Mouse (Mus musculus) bone marrow, adult 2 months (tissue): ENCODE measurements around the gene Gm26897. TPM values are rescaled to one million over a fixed set of nuclear protein-coding genes. Genes with fewer than 3 reads are reported as not detected.

ENCODE experiments used
- H3K27ac ChIP-seq: fragments of 200-500 bp; 2 replicates; pipeline ENCODE4 v1.5.1; 2012; ENCODE audit warnings: low read depth, mild to moderate bottlenecking, control low read depth, inconsistent platforms, low read length; ENCODE audit not compliant: control insufficient read depth, poor library complexity, insufficient read depth
- H3K4me1 ChIP-seq: fragments of 200-500 bp; 2 replicates; pipeline ENCODE4 v1.6.1; 2011; ENCODE audit warnings: low read length; ENCODE audit not compliant: control insufficient read depth, insufficient read depth
- H3K4me3 ChIP-seq: fragments of 200-500 bp; replicated peaks from 2 replicates; pipeline ENCODE3; 2011; ENCODE audit warnings: mild to moderate bottlenecking, low read depth, low read length, control low read depth; ENCODE audit not compliant: control insufficient read depth
- CTCF ChIP-seq: fragments of 200-500 bp; IDR thresholded peaks from 2 replicates; pipeline ENCODE4 v1.5.1; 2011; ENCODE audit warnings: low read length, control low read depth; ENCODE audit not compliant: control insufficient read depth, insufficient read depth
- POLR2A ChIP-seq: fragments of 200-500 bp; IDR thresholded peaks from 2 replicates; pipeline ENCODE4 v1.6.1; 2011; ENCODE audit warnings: low read depth, mild to moderate bottlenecking, control low read depth, low read length, borderline replicate concordance; ENCODE audit not compliant: control insufficient read depth
- WGBS: fragments of 180-500 bp; shearing (Covaris S2); methylation state at CpG from one replicate; pipeline ENCODE4 v1.1.7; 2018; 5-methylcytosine and 5-hydroxymethylcytosine counted together
- polyA plus RNA-seq: library from polyadenylated mRNA; stranded (reverse); fragments of >200 nt; gene quantifications from 2 replicates; pipeline ENCODE4 v1.2.4, GENCODE M21; 2011; ENCODE audit warnings: low replicate concordance; ENCODE audit not compliant: missing spikeins, insufficient read depth, insufficient read length

The Gm26897 gene
- polyA plus RNA-seq = not detected in 2 replicates

DNA sequence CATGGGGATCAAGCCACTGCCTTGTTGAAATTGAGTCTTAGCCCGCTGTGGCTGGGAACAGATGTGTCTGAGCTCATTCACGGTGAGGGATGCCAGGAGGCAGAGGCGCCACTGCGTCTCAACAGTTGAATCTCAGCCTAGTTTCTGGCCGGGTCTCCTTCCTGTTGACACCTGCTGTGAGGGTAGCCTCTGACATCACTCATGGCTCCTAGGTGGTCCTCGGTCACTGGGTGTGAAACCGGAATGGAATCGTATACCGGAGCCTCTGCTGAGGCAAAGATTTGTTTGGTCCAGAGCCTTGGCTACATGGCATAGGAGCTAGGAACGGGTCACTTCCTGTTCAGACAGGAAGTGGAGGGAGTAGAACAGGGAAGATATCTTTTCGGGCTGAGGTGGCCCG, at the start of gene Gm26897:
Gene Gm26897 (plus strand): TSS at position 74 of the 400 bp plus-strand sequence.
- Histone ChIP-seq H3K4me3 (no peak within 1 kb of the TSS), H3K27ac (no peak within 1 kb of the TSS), H3K4me1 (no peaks in the 10 kb centered on the region; the same call in 1 of the 2 replicates)
- WGBS = 68% methylated on average over 12 of the region's 12 CpGs
- no peak for TF ChIP-seq CTCF

DNA sequence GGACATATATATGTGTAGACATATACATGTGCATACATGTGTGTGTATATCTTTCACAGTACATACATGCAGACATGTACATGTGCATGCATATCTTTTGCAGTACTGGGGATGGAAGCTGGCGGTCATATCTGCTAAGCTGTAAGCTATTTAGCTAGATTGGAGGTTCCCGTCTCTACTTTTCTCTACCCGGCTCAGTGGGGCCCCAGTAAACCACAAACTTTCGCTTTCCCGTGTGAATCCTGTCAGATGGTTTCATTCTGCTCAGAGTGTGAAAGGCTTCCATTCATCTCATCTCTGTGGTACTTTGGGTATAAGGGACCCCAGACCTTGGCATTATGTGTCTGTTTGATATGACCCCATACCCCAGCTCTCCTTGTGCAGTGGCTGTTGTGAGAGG, 46.4 kb upstream of the Gm26897 start:
- WGBS = 4% methylated on average over 5 of the region's 5 CpGs
- TF ChIP-seq CTCF (no peak), POLR2A (no peak)
- no peak overlapping the region for H3K27ac ChIP-seq
- H3K4me1 ChIP-seq = no peaks in the 10 kb centered on the region
- H3K4me3 ChIP-seq = no peak overlapping the region

DNA sequence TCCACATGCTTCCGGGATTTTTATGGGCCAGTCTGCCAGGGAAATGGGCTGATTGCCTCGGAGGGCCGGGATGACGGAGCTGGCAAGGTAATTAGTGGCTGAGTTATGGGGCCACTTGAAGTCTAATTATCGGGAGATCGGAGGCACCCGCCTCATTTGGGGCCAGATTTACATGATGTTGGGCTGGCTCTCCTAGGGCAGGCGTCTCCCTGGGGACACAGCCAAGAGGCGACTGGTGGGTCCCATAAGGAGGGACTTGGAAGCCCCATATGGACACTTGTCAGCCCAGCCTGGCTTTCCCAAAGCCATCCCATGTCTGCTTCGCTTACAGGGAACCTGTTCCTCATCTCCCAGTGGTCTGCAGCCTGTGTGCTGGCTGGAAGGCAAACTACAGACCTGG, 45.1 kb upstream of the Gm26897 start:
- no peak for TF ChIP-seq POLR2A
- no peak for TF ChIP-seq CTCF
- no peaks in the 10 kb centered on the region for H3K4me1 ChIP-seq
- no peak overlapping the region for H3K4me3 ChIP-seq
- no peak overlapping the region for H3K27ac ChIP-seq
- 78% methylated on average over 10 of the region's 10 CpGs for WGBS

DNA sequence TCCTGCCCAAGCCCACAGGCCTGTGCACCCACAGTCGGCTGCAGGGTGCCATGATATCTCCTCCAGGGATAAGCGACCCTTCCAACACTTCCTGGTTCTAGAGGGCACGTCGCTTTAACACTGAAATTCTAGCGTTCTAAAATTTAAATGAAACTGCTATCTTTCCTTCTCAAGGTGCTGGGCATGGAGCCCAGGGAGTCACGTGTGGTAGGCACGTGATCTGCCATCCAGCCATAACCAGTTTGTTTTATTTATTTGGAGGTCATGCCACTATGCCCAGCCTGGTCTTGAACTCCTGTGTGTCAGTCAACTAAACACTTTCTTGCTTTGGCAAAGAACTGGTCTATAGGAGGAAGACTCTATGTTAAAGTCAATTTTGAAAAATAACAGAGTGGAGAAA, 35.7 kb upstream of the Gm26897 start:
- H3K4me3 ChIP-seq = no peak overlapping the region
- no peak for TF ChIP-seq POLR2A
- no peak for TF ChIP-seq CTCF
- no peak overlapping the region for H3K27ac ChIP-seq
- WGBS = 76% methylated on average over 7 of the region's 7 CpGs
- no peaks in the 10 kb centered on the region for H3K4me1 ChIP-seq

DNA sequence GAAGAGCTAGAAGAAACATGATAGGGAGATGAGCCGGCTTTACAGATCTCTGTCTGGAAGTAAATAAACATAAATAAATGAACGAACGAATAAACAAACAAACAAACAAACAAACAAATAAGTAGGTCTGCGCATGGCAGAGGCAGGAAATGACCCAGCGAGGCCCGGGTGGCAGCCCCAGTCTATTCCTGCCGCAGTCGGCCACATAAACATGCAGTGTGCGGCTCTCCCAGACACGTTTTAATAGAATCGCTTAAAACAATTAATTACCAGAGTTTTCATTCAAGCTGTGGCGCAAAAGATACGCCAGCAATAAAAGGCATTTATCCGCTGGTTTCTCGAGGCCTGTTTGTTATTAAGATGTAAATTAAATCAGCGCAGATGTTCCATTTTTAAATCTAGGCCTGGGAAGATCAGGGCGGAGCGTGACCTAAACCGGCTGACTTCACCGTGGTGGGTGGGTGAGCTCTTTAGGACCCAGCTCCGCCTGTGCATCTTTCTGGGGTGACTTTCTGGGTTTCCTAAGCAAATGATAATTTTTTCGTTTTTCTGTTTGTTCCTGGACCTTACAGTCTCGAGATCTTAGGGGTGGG, 33.9 kb upstream of the Gm26897 start:
- no peak overlapping the region for H3K4me3 ChIP-seq
- H3K27ac ChIP-seq = no peak overlapping the region
- TF ChIP-seq CTCF = no peak
- no peak for TF ChIP-seq POLR2A
- H3K4me1 ChIP-seq = no peaks in the 10 kb centered on the region
- WGBS = 83% methylated on average over 23 of the region's 23 CpGs

DNA sequence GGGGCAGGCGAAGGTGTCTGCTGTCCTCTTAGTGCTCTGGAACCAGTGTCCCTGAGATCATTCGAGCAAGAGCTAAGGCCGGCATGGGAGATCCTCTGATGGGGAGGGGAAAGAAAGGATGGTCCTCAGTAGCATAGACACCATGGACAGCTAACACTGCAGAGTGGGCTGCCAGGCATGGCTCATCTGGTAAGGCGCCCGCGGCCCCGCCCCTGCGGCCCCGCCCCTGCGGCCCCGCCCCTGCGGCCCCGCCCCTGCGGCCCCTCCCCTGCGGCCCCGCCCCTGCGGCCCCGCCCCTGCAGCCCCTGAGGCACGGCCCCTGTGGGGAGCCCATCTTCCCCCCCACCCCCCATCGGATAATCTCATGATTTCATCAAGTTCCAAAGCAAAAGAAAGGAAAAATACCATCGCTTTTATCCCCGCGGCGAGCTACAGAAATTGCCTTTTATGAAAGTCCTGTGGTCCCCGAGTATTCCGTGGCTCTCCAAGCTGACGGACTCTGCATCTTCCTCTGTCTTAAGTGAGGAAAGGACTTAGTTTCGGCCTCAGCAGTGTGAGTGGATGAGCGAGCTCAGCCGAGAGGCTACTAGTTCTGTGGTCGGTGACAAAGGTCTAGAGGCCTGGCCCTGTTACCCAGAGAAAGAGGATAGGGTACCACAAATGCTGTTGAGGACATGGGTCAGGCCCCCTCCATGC, 31.9 kb upstream of the Gm26897 start:
- 19% methylated on average over 29 of the region's 31 CpGs for WGBS
- Histone ChIP-seq H3K4me3 (no peak overlapping the region), H3K27ac (no peak overlapping the region), H3K4me1 (no peaks in the 10 kb centered on the region)
- TF ChIP-seq CTCF (no peak), POLR2A (no peak)

DNA sequence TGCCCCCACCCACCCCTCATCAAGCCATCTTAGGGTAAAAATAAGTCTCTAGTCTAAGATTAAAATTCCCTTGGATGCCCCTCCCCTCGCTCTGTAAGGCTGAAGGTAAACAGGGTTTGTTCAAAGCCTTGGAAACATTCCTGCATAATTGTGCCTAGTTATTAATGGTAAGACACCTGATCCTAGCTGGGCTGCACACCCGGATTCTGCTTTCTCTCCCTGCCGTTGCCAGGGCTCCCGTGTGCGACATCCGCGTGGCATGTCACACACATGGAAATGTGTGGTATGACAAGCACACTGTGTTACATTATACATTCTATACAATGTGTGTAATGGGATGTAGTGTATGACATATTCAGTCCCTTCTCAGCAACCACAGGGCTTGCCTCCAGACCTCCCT, 30.1 kb upstream of the Gm26897 start:
- Histone ChIP-seq H3K4me3 (no peak overlapping the region), H3K27ac (no peak overlapping the region), H3K4me1 (no peaks in the 10 kb centered on the region)
- TF ChIP-seq CTCF (no peak), POLR2A (no peak)
- 81% methylated on average over 7 of the region's 7 CpGs for WGBS

DNA sequence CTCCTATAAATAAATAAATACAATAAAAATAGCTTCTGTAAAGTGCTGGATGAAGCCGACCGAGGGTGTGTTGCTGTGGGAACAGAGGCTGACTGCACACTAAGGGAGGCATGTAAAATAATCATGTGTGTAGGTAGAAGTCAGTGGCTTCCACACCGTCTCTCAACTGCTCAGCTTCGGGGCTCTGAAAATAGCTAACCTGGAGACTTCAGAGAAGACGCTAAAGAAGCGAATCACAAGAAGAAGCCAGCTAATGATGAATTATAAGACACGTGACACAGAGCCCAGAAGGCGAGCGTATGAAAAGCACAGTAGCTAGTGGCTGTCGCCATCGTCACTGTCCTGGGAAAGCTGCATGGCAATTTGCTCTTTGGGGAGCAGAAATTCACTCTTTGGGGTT, 29.4 kb upstream of the Gm26897 start:
- WGBS = 80% methylated on average over 11 of the region's 11 CpGs
- Histone ChIP-seq H3K27ac (no peak overlapping the region), H3K4me3 (no peak overlapping the region), H3K4me1 (no peaks in the 10 kb centered on the region)
- TF ChIP-seq POLR2A = no peak
- no peak for TF ChIP-seq CTCF

DNA sequence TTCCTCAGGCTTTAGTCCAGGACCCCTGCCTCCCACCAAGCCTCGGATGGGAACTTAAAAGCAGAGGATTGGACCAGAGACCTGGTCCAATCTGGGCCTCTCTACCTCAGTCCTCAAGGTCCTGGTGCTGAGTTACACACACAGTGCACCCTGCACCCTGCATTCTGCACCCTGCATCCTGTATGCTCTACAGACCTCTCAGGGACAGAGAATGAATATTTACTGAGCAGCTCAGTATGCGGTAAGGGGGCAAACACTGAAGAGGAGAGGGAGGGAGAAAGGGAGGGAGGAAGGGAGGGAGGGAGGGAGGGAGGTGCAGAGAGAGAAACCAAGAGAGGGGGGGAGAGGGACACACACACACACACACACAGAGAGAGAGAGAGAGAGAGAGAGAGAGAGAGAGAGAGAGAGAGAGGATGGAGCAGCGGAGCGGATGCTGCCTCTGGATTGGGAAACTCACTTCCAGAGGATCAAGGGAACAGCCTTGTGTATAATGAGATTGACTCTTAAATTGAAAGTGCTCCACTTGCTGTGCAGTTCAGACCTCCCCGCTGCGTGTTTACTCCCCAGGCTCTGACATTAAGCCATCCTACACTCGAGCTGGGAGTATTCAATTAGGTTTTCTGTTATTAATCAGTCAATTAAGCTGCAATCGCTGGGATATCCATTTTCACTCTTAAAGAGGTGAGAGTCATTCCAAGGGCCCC, 24.4 kb upstream of the Gm26897 start:
- no peak for TF ChIP-seq CTCF
- TF ChIP-seq POLR2A = no peak
- Histone ChIP-seq H3K4me1 (no peaks in the 10 kb centered on the region), H3K4me3 (no peak overlapping the region), H3K27ac (no peak overlapping the region)
- WGBS = 72% methylated on average over 8 of the region's 8 CpGs
